Mouse (Mus musculus) embryonic facial prominence, embryonic 15.5 days (tissue): ENCODE measurements around the gene Rnd3. TPM values are rescaled to one million over a fixed set of nuclear protein-coding genes. Genes with fewer than 3 reads are reported as not detected.

Experiments used
- ATAC-seq: fragments of 200-750 bp; cut with Nextera tagmentation; 2 replicates; pipeline ENCODE4 v1.8.0; 2017; ENCODE audit warnings: low read depth, moderate TSS enrichment; ENCODE audit not compliant: insufficient number of reproducible peaks, low FRiP score, low TSS enrichment
- H3K27ac ChIP-seq: fragments of 300-500 bp; sonication (generic); replicated peaks from 2 replicates; pipeline ENCODE4 v1.5.1; 2015; ENCODE audit warnings: mild to moderate bottlenecking, inconsistent platforms
- H3K27me3 ChIP-seq: fragments of 300-500 bp; sonication (generic); 2 replicates; pipeline ENCODE4 v1.6.1; 2015; ENCODE audit warnings: inconsistent platforms
- H3K36me3 ChIP-seq: fragments of 300-500 bp; sonication (generic); 2 replicates; pipeline ENCODE4 v1.6.1; 2015; ENCODE audit warnings: mild to moderate bottlenecking, inconsistent platforms
- H3K4me1 ChIP-seq: fragments of 300-500 bp; sonication (generic); 2 replicates; pipeline ENCODE4 v1.6.1; 2015; ENCODE audit warnings: inconsistent platforms
- H3K4me2 ChIP-seq: fragments of 300-500 bp; sonication (generic); replicated peaks from 2 replicates; pipeline ENCODE4 v1.6.1; 2015; ENCODE audit warnings: mild to moderate bottlenecking, inconsistent platforms
- H3K4me3 ChIP-seq: fragments of 300-500 bp; sonication (generic); replicated peaks from 2 replicates; pipeline ENCODE4 v1.5.1; 2015; ENCODE audit warnings: mild to moderate bottlenecking, inconsistent platforms
- H3K9ac ChIP-seq: fragments of 300-500 bp; sonication (generic); 2 replicates; pipeline ENCODE4 v1.6.1; 2015; ENCODE audit warnings: inconsistent platforms
- H3K9me3 ChIP-seq: fragments of 300-500 bp; sonication (generic); replicated peaks from 2 replicates; pipeline ENCODE4 v1.6.1; 2016; ENCODE audit warnings: inconsistent platforms
- WGBS: fragments of 180-500 bp; shearing (Covaris S2); methylation state at CpG from one replicate; pipeline ENCODE4 v1.1.7; 2015; 5-methylcytosine and 5-hydroxymethylcytosine counted together
- polyA plus RNA-seq: library from polyadenylated mRNA; unstranded; fragments of >200 nt; fragmentation: Nextera tagmentation; extraction: Ambion mirVana; gene quantifications from 2 replicates; pipeline ENCODE4 v1.2.1, GENCODE M21; 2015

Gene Rnd3
- polyA plus RNA-seq, 1 experiment from 2014 or later, result 112 TPM

DNA sequence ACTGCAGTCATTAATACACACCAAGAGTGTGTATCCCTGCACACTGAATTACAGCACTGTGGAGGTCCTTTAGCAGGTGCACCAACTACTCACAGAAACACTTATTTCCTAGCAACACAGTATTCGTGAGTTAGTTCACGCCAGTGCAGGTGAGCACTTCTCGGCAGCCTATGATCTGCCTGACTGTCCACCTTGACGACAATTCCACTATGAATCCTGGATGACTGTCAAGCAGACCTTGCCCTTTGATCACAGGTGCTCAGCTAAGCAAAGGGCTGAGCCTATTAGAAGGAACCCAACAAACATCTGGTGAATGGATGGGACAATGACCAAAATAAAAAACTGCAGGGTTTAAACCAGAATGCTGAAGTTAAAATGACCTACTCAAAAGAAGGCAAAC lies 20.8 kb downstream of the Rnd3 start:
- H3K36me3 ChIP-seq, result peaks cover 27% of the 10 kb centered on the region
- H3K27ac ChIP-seq, result no peak overlapping the region
- 73% methylated on average over 4 of the region's 4 CpGs for WGBS
- no peak overlapping the region for H3K4me3 ChIP-seq
- ATAC-seq, result no peak
- H3K9ac ChIP-seq, result no peak overlapping the region
- no peaks in the 10 kb centered on the region for H3K9me3 ChIP-seq
- H3K27me3 ChIP-seq, result no peaks in the 10 kb centered on the region
- no peaks in the 10 kb centered on the region for H3K4me1 ChIP-seq
- no peak overlapping the region for H3K4me2 ChIP-seq

DNA sequence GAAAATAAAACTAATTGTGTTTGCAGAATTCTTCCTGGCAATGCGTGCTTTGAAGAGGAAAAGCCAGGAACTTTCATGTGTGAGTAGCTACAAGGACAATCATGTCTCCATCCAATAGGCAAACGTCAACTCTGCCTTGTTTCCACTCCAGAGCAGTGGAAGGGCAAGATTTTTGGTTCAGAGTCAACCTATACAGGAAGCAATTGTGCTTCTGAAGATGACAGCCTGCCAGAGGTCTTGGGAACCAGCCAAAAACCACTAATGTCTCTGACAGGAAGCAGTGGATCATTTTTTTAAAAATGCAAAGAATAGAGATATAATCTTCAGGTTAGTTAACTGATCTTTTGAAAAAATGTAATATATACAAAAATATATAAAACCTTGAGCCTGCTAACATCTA lies 38.6 kb downstream of the Rnd3 start:
- ATAC-seq, result no peak
- H3K4me1 ChIP-seq, result no peaks in the 10 kb centered on the region
- no peak overlapping the region for H3K4me2 ChIP-seq
- no peak overlapping the region for H3K4me3 ChIP-seq
- H3K9me3 ChIP-seq, result no peaks in the 10 kb centered on the region
- no peak overlapping the region for H3K27ac ChIP-seq
- H3K9ac ChIP-seq, result no peak overlapping the region
- no peaks in the 10 kb centered on the region for H3K36me3 ChIP-seq
- no peaks in the 10 kb centered on the region for H3K27me3 ChIP-seq
- 26% methylated on average over 2 of the region's 2 CpGs for WGBS

DNA sequence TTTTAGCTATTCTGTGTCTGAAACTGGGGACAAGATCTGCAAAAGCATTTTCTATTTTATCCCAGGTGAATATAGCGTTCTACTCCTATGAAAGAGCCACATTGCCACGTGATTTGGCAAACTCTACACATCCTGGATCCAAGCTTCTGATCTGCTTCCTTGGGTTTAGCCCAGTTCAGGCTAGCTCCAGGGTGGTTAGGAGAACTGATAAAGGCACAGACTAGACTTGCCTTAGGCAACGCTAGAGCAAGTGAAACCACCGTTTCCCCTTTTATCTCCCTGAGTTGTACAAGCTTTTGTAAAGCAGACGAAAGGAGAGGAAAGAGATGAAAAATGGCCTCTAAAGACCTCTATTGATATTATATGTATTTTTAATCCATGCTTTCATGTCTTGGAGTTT lies 40.3 kb downstream of the Rnd3 start:
- Histone ChIP-seq H3K9me3 (no peaks in the 10 kb centered on the region), H3K4me2 (no peak overlapping the region), H3K27me3 (no peaks in the 10 kb centered on the region), H3K36me3 (no peaks in the 10 kb centered on the region), H3K4me3 (no peak overlapping the region), H3K27ac (no peak overlapping the region), H3K4me1 (no peaks in the 10 kb centered on the region), H3K9ac (no peak overlapping the region)
- 52% methylated on average over 5 of the region's 5 CpGs for WGBS
- ATAC-seq, result no peak

DNA sequence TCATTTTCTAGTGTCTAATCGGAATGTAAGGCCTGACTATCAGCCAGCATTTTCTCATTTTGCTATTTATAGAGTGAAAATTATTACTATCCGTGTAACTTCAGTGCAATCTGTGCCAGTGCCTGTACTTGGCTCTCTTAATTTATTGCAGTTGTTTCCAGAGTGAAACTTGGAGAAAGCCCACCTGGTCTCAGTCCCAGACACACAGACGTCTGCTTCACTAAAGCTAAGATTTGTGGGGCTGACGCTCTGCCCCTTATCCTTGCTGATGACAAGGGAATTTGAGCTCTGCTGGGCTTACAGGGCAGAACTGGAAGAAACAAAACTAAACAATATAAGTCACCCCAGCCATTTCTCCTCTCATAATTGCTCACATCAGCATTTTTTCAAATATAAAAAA lies 47.7 kb downstream of the Rnd3 start:
- WGBS, result 32% methylated on average over 4 of the region's 4 CpGs
- H3K27me3 ChIP-seq, result no peaks in the 10 kb centered on the region
- H3K4me3 ChIP-seq, result no peak overlapping the region
- H3K36me3 ChIP-seq, result no peaks in the 10 kb centered on the region
- 0 out of 2 replicates have a peak overlapping the region, but pooled peaks have one; percentile 28 for H3K27ac ChIP-seq
- no peaks in the 10 kb centered on the region for H3K9me3 ChIP-seq
- ATAC-seq, result no peak
- H3K4me2 ChIP-seq, result no peak overlapping the region
- H3K9ac ChIP-seq, result no peak overlapping the region
- peaks cover 8% of the 10 kb centered on the region; the same call in 1 of the 2 replicates for H3K4me1 ChIP-seq

DNA sequence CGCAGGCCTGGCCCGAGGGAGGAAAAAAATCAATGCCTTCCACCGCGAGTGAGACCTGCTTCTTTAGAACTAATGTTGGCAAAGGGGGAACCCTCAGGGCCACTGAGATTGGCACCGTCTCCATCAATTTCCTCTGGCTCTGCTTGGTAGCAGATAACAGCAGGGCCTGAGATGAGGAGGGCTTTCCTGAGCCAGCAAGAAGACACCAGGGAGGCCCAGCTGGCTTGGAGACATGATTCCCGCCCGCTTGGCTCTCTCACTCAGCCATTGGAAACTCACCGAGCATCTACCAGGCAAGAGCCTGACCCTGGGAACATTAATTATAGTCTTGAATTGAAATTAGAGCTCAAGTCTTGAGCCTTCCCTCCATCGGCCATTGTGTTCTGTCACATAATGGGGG lies 48.9 kb downstream of the Rnd3 start:
- no peaks in the 10 kb centered on the region for H3K36me3 ChIP-seq
- no peak overlapping the region for H3K27ac ChIP-seq
- H3K27me3 ChIP-seq, result no peaks in the 10 kb centered on the region
- H3K4me1 ChIP-seq, result peaks cover 8% of the 10 kb centered on the region; the same call in 1 of the 2 replicates
- no peak overlapping the region for H3K4me2 ChIP-seq
- WGBS, result 45% methylated on average over 9 of the region's 9 CpGs
- H3K9me3 ChIP-seq, result no peaks in the 10 kb centered on the region
- no peak for ATAC-seq
- no peak overlapping the region for H3K4me3 ChIP-seq
- H3K9ac ChIP-seq, result no peak overlapping the region

DNA sequence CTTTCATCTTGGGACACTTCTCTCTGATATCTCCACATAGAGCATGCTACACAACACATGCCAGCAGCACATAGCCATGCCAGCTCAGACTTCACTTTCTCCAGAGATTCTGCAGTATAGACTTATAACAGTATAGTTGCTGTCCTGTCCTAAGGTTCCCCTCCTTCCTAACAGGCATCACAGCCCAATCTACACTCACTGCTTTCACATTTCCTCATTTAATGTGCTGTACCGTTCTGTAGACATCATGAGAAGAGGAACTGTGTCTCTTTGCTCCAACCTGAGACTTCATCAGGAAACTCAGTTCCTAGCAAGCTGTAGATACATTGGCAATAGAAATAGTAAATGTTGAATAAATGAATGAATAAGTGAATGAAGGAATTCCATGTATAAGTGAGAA lies 49.7 kb downstream of the Rnd3 start:
- no peak overlapping the region for H3K27ac ChIP-seq
- H3K4me3 ChIP-seq, result no peak overlapping the region
- WGBS, result 66% methylated on average over 1 of the region's 1 CpGs
- H3K4me1 ChIP-seq, result peaks cover 8% of the 10 kb centered on the region; the same call in 1 of the 2 replicates
- no peaks in the 10 kb centered on the region for H3K36me3 ChIP-seq
- no peak overlapping the region for H3K9ac ChIP-seq
- H3K9me3 ChIP-seq, result no peaks in the 10 kb centered on the region
- H3K27me3 ChIP-seq, result no peaks in the 10 kb centered on the region
- no peak for ATAC-seq
- H3K4me2 ChIP-seq, result no peak overlapping the region

DNA sequence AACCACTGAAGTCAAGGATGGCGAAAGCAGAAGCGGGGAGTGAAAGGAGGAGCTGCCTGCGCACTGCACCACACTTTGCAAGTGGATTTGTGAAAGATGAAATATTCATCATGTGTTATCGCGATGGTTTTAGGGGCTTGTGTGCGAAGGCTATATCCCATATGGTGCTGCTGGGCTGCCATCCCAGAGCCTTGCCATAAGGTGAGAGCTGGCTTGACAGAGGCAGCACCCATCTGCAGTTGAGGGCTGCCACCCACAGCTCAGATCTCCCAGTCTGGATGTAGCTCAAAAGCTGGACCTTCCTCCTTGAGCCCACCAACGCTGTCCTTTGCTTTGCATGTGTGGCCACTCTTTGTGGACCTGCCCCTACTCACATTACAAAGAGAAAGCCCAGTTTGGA lies 58.2 kb downstream of the Rnd3 start:
- no peak for ATAC-seq
- Histone ChIP-seq H3K9ac (no peak overlapping the region), H3K36me3 (no peaks in the 10 kb centered on the region), H3K4me3 (no peak overlapping the region), H3K27ac (no peak overlapping the region), H3K27me3 (no peaks in the 10 kb centered on the region), H3K4me2 (no peak overlapping the region), H3K9me3 (no peaks in the 10 kb centered on the region), H3K4me1 (peaks cover 6% of the 10 kb centered on the region)
- WGBS, result 73% methylated on average over 7 of the region's 7 CpGs

DNA sequence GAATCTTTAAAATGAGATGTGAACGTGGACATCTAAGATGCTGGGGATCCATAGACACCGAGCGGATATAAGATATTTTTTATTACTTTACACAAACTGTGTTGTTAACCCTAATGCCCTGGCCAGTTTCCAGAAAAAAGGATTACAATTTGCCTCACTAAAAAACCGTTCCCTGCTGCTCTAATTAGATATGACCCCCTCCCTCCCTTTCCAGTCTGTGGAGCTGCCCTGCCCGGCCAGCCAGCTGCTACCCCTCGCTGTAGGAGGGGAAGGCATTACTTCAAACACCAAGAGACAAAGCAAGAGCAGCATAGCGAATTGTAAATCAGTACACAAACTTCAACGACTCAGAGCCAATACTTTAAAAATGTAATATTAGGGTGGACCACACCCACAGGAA lies 58.9 kb downstream of the Rnd3 start:
- H3K9ac ChIP-seq, result no peak overlapping the region
- 26% methylated on average over 8 of the region's 8 CpGs for WGBS

DNA sequence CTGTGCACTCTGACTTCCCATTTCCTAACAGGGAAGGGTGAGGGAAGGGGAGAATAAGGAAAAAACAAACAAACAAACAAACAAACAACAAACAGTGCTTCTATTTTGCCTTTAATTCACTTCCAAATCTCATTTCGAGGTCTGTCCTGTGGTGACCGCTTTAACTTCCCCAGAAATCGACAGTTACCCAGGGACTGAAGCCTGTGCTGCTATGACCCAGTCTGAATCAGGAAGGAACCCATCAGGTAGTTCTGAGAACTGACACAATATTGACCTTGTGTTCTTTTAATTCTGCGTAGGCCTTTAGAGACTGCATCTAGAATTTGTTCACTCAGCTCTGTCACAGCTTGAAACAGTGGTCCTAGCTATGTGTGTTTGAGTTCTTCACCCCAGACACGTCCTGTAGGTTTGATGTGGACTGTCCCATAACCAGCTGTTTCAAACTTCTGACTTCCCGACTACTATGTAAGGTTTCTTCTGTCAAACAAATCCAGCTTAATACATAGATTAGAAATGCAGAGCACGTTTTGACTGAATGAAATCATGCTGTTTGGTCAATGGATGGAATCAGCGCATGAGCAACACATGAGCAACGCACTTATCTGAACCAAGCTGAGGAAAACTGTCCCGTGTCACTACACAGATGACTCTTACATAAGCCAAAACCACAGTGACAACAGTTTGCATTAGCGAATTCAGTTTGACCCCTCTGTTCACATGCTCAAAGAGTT lies 59.9 kb downstream of the Rnd3 start:
- no peak for ATAC-seq
- Histone ChIP-seq H3K9me3 (no peaks in the 10 kb centered on the region), H3K9ac (no peak overlapping the region), H3K27ac (no peak overlapping the region), H3K4me1 (peaks cover 6% of the 10 kb centered on the region), H3K36me3 (no peaks in the 10 kb centered on the region), H3K4me2 (no peak overlapping the region), H3K27me3 (no peaks in the 10 kb centered on the region), H3K4me3 (no peak overlapping the region)
- 77% methylated on average over 11 of the region's 11 CpGs for WGBS

More for the DNA sequence above, 58.9 kb downstream of the Rnd3 start:
- Histone ChIP-seq H3K4me1 (peaks cover 6% of the 10 kb centered on the region), H3K4me3 (no peak overlapping the region), H3K36me3 (no peaks in the 10 kb centered on the region), H3K9me3 (no peaks in the 10 kb centered on the region), H3K4me2 (no peak overlapping the region), H3K27ac (no peak overlapping the region), H3K27me3 (no peaks in the 10 kb centered on the region)
- no peak for ATAC-seq

DNA sequence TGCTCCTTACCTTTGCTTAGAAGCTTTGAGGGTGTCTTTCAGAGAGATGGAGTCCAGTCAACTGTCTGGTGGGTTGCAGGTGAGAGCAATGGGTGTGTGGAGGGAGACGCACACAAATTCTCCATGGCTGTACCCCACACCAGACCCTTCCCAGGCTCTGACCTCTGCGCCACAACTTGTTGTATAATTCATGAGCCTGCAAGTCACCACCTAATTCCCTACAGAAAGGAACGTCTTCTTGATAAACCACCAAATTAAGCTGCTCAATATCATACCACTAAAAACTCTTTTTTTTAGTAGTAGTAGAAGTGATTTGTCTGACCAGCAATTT lies 60.8 kb downstream of the Rnd3 start:
- no peaks in the 10 kb centered on the region for H3K27me3 ChIP-seq
- no peak overlapping the region for H3K27ac ChIP-seq
- no peak for ATAC-seq
- no peak overlapping the region for H3K4me2 ChIP-seq
- H3K9ac ChIP-seq, result no peak overlapping the region
- H3K36me3 ChIP-seq, result no peaks in the 10 kb centered on the region
- no peak overlapping the region for H3K4me3 ChIP-seq
- no peaks in the 10 kb centered on the region for H3K9me3 ChIP-seq
- WGBS, result 84% methylated on average over 3 of the region's 3 CpGs
- H3K4me1 ChIP-seq, result peaks cover 6% of the 10 kb centered on the region

DNA sequence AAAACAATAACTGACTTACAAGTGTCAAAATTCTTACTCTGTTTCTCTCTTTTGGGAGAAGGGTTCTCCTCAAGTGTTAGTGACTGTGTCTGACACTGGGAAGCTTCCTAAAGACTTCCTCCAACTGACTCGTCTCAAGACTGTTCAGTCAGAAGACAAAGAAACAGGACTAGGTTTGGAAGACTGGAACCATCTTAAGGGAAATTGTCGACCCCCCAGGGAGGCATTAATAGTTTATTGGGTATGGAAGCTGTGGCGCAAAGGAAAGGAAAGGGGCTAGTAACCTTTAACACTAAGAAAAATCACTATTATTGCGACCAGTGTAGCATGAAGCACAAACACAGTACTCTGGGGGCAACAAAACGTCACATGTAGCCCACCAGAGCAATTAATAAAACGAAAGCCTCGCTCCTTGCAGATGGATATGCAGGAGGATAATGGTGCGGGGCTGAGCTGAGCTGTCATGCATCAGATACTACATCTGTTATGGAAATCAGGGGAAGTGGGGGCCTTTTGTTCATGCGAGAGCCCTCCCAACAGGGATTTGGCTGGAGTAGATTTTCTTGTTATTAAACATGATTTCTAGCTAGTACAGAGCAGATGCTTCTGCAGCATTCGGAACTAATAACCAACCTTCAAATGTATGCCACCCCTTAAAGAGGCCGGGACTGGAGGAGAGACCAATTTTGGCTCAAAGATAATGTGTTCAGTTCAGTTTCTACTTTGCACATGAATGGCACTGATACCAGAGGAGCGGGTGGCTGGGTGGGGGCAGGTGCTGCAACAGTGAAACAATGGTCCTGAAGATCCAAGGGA lies 61.4 kb downstream of the Rnd3 start:
- 0 out of 2 replicates have a peak, but pooled peaks have one; percentile 24 for ATAC-seq
- Histone ChIP-seq H3K27me3 (no peaks in the 10 kb centered on the region), H3K4me3 (no peak overlapping the region), H3K4me2 (no peak overlapping the region), H3K36me3 (no peaks in the 10 kb centered on the region), H3K4me1 (peaks cover 6% of the 10 kb centered on the region), H3K9ac (no peak overlapping the region), H3K9me3 (no peaks in the 10 kb centered on the region), H3K27ac (no peak overlapping the region)
- WGBS, result 50% methylated on average over 12 of the region's 12 CpGs
